Mouse (Mus musculus): Measurements from ENCODE around the gene Vmn1r151. TPM values are rescaled to one million over a fixed set of nuclear protein-coding genes. Genes with fewer than 3 reads are reported as not detected.
"Not testable (repeated sequence)": the region's sequence is repeated elsewhere in the genome, so short reads cannot be mapped to it uniquely, and the experiment has no call there.

Vmn1r151 gene
- polyA plus RNA-seq (2014; fragmentation: Nextera tagmentation; extraction: Ambion mirVana), result not detected in 2 replicates

GRCm38 (mm10) chr7:22499578-22499977 lies at the start of gene Vmn1r151:
Vmn1r151 (minus strand) TSS chr7:22499678.
- WGBS (ENCODE audit: insufficient replicate concordance), result 48% methylated on average over 1 of the region's 3 CpGs
- H3K9me3 ChIP-seq (replicated peaks; ENCODE audit: control insufficient read depth, low read length); H3K27me3 ChIP-seq (ENCODE audit: control insufficient read depth, insufficient read depth, low read length); ATAC-seq (replicated peaks; ENCODE audit: insufficient number of reproducible peaks, low FRiP score, low TSS enrichment); H3K4me3 ChIP-seq (ENCODE audit: low read depth, low read length); H3K4me1 ChIP-seq (ENCODE audit: control insufficient read depth, insufficient read depth, low read length); H3K9ac ChIP-seq (ENCODE audit: low read depth, low read length); H3K36me3 ChIP-seq (ENCODE audit: control insufficient read depth, insufficient read depth, low read length); H3K4me2 ChIP-seq; H3K27ac ChIP-seq (ENCODE audit: low read depth, low read length): not testable (repeated sequence)

DNA sequence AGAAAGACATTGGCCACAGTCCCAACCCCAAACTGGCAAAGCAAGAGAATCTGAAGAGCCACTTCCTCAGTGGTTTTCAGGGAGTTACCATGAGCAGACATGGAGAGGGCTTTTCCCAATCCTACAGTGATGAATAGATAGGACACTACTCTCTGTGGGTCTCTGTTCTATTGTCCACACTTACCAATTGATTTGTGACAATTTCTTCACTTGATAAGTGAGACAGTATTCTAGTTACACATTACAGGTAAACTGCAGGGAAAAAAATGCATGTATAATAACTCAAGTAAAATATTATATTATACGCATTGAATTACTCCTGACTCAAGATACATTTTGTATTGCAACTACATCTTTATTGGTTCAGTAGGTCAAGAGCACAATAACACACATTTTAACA lies 35.3 kb upstream of the Vmn1r151 start, which contains the start of gene Gm8677:
Gene Gm8677 (minus strand): TSS at position 101 of the 400 bp plus-strand sequence.
- ATAC-seq (replicated peaks; ENCODE audit: insufficient number of reproducible peaks, low FRiP score, low TSS enrichment); H3K27me3 ChIP-seq (ENCODE audit: control insufficient read depth, insufficient read depth, low read length); H3K4me2 ChIP-seq; H3K36me3 ChIP-seq (ENCODE audit: control insufficient read depth, insufficient read depth, low read length); H3K9me3 ChIP-seq (replicated peaks; ENCODE audit: control insufficient read depth, low read length); H3K4me3 ChIP-seq (ENCODE audit: low read depth, low read length); H3K27ac ChIP-seq (ENCODE audit: low read depth, low read length); H3K4me1 ChIP-seq (ENCODE audit: control insufficient read depth, insufficient read depth, low read length); H3K9ac ChIP-seq (ENCODE audit: low read depth, low read length): not testable (repeated sequence)
- no CpG with 5 or more reads among the region's 1 CpGs for WGBS (ENCODE audit: insufficient replicate concordance)

GRCm38 (mm10) chr7:22522667-22523066 lies 23.2 kb upstream of the Vmn1r151 start, which contains the start of gene Vmn1r152:
Vmn1r152 (plus strand) TSS chr7:22522967.
- not testable (repeated sequence) for H3K27ac ChIP-seq (ENCODE audit: low read depth, low read length); H3K4me3 ChIP-seq (ENCODE audit: low read depth, low read length); H3K4me2 ChIP-seq; H3K9ac ChIP-seq (ENCODE audit: low read depth, low read length); H3K36me3 ChIP-seq (ENCODE audit: control insufficient read depth, insufficient read depth, low read length); H3K4me1 ChIP-seq (ENCODE audit: control insufficient read depth, insufficient read depth, low read length); ATAC-seq (replicated peaks; ENCODE audit: insufficient number of reproducible peaks, low FRiP score, low TSS enrichment); H3K27me3 ChIP-seq (ENCODE audit: control insufficient read depth, insufficient read depth, low read length); H3K9me3 ChIP-seq (replicated peaks; ENCODE audit: control insufficient read depth, low read length)
- WGBS (ENCODE audit: insufficient replicate concordance), result no CpG with 5 or more reads among the region's 3 CpGs

DNA sequence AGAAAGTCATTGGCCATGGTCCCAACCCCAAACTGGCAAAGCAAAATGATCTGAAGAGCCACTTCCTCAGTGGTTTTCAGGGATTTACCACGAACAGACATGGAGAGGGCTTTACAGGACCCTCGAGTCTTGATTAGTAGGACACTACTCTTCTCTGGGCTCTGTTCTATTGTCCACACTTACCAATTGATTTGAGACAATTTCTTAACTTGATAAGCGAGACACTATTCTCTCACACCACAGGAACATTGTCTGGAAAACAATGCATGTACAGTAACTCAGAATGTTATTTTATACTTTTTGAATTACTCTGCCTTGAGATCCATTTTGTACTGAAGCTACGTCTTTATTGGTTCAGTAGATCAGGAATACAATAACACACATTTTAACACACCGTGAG lies 35.5 kb downstream of the Vmn1r151 start, which contains the start of gene Gm10665:
Gene Gm10665 (minus strand): TSS at position 101 of the 400 bp plus-strand sequence.
- not testable (repeated sequence) for H3K4me3 ChIP-seq (ENCODE audit: low read depth, low read length); H3K9me3 ChIP-seq (replicated peaks; ENCODE audit: control insufficient read depth, low read length); H3K9ac ChIP-seq (ENCODE audit: low read depth, low read length); H3K4me2 ChIP-seq; H3K27me3 ChIP-seq (ENCODE audit: control insufficient read depth, insufficient read depth, low read length); H3K27ac ChIP-seq (ENCODE audit: low read depth, low read length); H3K4me1 ChIP-seq (ENCODE audit: control insufficient read depth, insufficient read depth, low read length); H3K36me3 ChIP-seq (ENCODE audit: control insufficient read depth, insufficient read depth, low read length); ATAC-seq (replicated peaks; ENCODE audit: insufficient number of reproducible peaks, low FRiP score, low TSS enrichment)
- no CpG with 5 or more reads among the region's 5 CpGs for WGBS (ENCODE audit: insufficient replicate concordance)

Other genes with a start within 250 kb of the Vmn1r151 start
- gene Gm4187, start 170.0 kb downstream of the Vmn1r151 start, polyA plus RNA-seq (2014; fragmentation: Nextera tagmentation; extraction: Ambion mirVana), result not detected in 2 replicates
- not detected in 2 replicates for gene Gm8660, start 128.6 kb downstream of the Vmn1r151 start, polyA plus RNA-seq (2014; fragmentation: Nextera tagmentation; extraction: Ambion mirVana)
- gene Vmn1r148, start 86.1 kb downstream of the Vmn1r151 start, polyA plus RNA-seq (2014; fragmentation: Nextera tagmentation; extraction: Ambion mirVana), result not detected in 2 replicates
- not detected in 2 replicates for gene Vmn1r149, start 61.4 kb downstream of the Vmn1r151 start, polyA plus RNA-seq (2014; fragmentation: Nextera tagmentation; extraction: Ambion mirVana)
- not detected in 2 replicates for gene Gm10665, start 35.6 kb downstream of the Vmn1r151 start, polyA plus RNA-seq (2014; fragmentation: Nextera tagmentation; extraction: Ambion mirVana)
- gene Vmn1r152, start 23.3 kb upstream of the Vmn1r151 start, polyA plus RNA-seq (2014; fragmentation: Nextera tagmentation; extraction: Ambion mirVana), result not detected in 2 replicates
- gene Gm8677, start 35.2 kb upstream of the Vmn1r151 start, polyA plus RNA-seq (2014; fragmentation: Nextera tagmentation; extraction: Ambion mirVana), result not detected in 2 replicates
- gene Gm4201, start 65.7 kb upstream of the Vmn1r151 start, polyA plus RNA-seq (2014; fragmentation: Nextera tagmentation; extraction: Ambion mirVana), result not detected in 2 replicates
- not detected in 2 replicates for gene Gm4565, start 88.4 kb upstream of the Vmn1r151 start, polyA plus RNA-seq (2014; fragmentation: Nextera tagmentation; extraction: Ambion mirVana)
- gene Vmn1r155, start 158.3 kb upstream of the Vmn1r151 start, polyA plus RNA-seq (2014; fragmentation: Nextera tagmentation; extraction: Ambion mirVana), result not detected in 2 replicates
- gene Gm8693, start 192.6 kb upstream of the Vmn1r151 start, polyA plus RNA-seq (2014; fragmentation: Nextera tagmentation; extraction: Ambion mirVana), result not detected in 2 replicates
- not detected in 2 replicates for gene Gm4567, start 220.0 kb upstream of the Vmn1r151 start, polyA plus RNA-seq (2014; fragmentation: Nextera tagmentation; extraction: Ambion mirVana)